ENCODE assay signal across 8 mouse cellular contexts in the genomic region with DNA sequence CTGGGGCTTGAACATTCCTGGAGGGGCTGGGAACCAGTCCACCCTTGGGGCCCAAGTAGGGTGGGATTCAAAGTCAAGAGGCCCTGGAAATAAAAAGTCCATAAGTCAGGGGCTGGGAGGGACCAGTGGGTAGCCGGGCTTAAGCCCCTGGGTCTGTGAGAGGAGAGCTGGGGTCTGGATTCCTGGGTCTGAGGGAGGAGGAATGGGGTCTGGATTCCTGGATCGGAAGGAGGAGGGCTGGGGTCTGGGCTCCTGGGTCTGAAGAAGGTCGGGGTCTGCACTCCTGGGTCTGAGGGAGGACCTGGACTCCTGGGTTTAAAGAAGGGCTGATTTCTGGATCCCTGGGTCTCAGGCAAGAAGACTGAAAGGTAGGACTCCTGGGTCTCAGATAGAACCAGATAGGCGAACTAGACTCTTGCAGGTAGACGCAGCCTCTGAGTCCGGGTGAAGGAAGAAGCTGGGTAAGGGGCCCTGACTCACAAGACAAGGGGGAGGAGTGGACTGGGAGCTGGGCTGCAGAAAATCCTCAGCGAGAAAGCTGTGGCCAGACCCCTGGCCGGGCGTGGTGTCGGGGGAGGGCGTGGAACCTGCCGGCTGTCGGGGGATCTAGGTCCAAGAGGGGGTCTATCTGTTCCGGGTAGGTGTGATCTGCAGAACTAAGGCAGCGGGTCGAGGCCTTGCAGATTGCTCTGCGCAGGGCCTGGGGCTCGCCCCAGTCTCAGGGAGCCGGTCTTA. TPM values are rescaled to one million over a fixed set of nuclear protein-coding genes. Genes with fewer than 3 reads are reported as not detected.
DNase-seq lines count a peak whose midpoint lies in the region; ATAC-seq and TF ChIP-seq lines count a peak whose summit lies in the region.

No protein-coding gene starts in this region.

- no peak for TF ChIP-seq CTCF in kidney, adult 2 months (conservative IDR thresholded peaks at IDR 0.05; ENCODE audit: insufficient read depth, insufficient read length, low read depth, low read length)
- no peak for TF ChIP-seq CTCF in bone marrow macrophage, adult 2 months (IDR thresholded peaks at IDR 0.05; ENCODE audit: low read depth, low read length)

- 0 out of 2 replicates have a peak, but pooled peaks cover 4% of the 10 kb centered on the region for H3K4me1 ChIP-seq in kidney, adult 2 months (ENCODE audit: control insufficient read depth, insufficient read depth, low read length)
- H3K4me1 ChIP-seq in bone marrow macrophage, adult 2 months (ENCODE audit: control insufficient read depth, insufficient read depth, low read length), result peaks cover 5% of the 10 kb centered on the region; the same call in 1 of the 2 replicates
- peaks cover 33% of the 10 kb centered on the region for H3K4me1 ChIP-seq in hindbrain, embryonic 12.5 days
- peaks cover 28% of the 10 kb centered on the region for H3K4me1 ChIP-seq in midbrain, embryonic 12.5 days

- peak; percentile 63 for ATAC-seq in hindbrain, embryonic 12.5 days (ENCODE audit: low FRiP score)
- peak; percentile 20 for ATAC-seq in midbrain, embryonic 12.5 days (ENCODE audit: low FRiP score, low read depth)

- 0 out of 2 replicates have a peak overlapping the region, but pooled peaks have one; percentile 7 for H3K27ac ChIP-seq in kidney, adult 2 months (ENCODE audit: insufficient read depth, low read depth, low read length)
- H3K27ac ChIP-seq in bone marrow macrophage, adult 2 months (ENCODE audit: insufficient read depth, low read depth, low read length), result no peak overlapping the region
- H3K27ac ChIP-seq in hindbrain, embryonic 12.5 days, result peak overlapping the region; percentile 78
- H3K27ac ChIP-seq in midbrain, embryonic 12.5 days (replicated peaks), result peak overlapping the region; percentile 74

- H3K36me3 ChIP-seq in kidney, adult 2 months (ENCODE audit: control insufficient read depth, insufficient read depth, low read length), result no peaks in the 10 kb centered on the region
- H3K36me3 ChIP-seq in hindbrain, embryonic 12.5 days, result peaks cover 37% of the 10 kb centered on the region
- H3K36me3 ChIP-seq in midbrain, embryonic 12.5 days, result peaks cover 40% of the 10 kb centered on the region

- TF ChIP-seq POLR2A in kidney, adult 2 months (IDR thresholded peaks at IDR 0.05; ENCODE audit: low read depth, low read length), result no peak
- TF ChIP-seq POLR2A in bone marrow macrophage, adult 2 months (IDR thresholded peaks at IDR 0.05; ENCODE audit: borderline replicate concordance, low read depth, low read length), result no peak

- intact Hi-C loops in left cerebral cortex, postnatal 14 days (cut with DNase I), result no loop called here

- peak overlapping the region; percentile 89 for H3K4me2 ChIP-seq in hindbrain, embryonic 12.5 days (replicated peaks)
- peak overlapping the region; percentile 84 for H3K4me2 ChIP-seq in midbrain, embryonic 12.5 days (replicated peaks)

- peak overlapping the region; percentile 95 for H3K9ac ChIP-seq in hindbrain, embryonic 12.5 days
- H3K9ac ChIP-seq in midbrain, embryonic 12.5 days (replicated peaks), result peak overlapping the region; percentile 93

- 5% methylated on average over 19 of the region's 19 CpGs for WGBS in kidney, adult 2 months
- 8% methylated on average over 19 of the region's 19 CpGs for WGBS in hindbrain, embryonic 12.5 days
- 5% methylated on average over 19 of the region's 19 CpGs for WGBS in midbrain, embryonic 12.5 days

- peak overlapping the region; percentile 97 for H3K4me3 ChIP-seq in kidney, adult 2 months (ENCODE audit: insufficient read depth, low read depth, low read length)
- peak overlapping the region; percentile 88 for H3K4me3 ChIP-seq in bone marrow macrophage, adult 2 months (ENCODE audit: insufficient read depth, low read length)
- peak overlapping the region; percentile 77 for H3K4me3 ChIP-seq in hindbrain, embryonic 12.5 days
- peak overlapping the region; percentile 84 for H3K4me3 ChIP-seq in midbrain, embryonic 12.5 days

- H3K27me3 ChIP-seq in kidney, adult 2 months (replicated peaks; ENCODE audit: control insufficient read depth, insufficient read depth, low read length), result no peaks in the 10 kb centered on the region
- peaks cover 23% of the 10 kb centered on the region for H3K27me3 ChIP-seq in hindbrain, embryonic 12.5 days
- H3K27me3 ChIP-seq in midbrain, embryonic 12.5 days, result peaks cover 23% of the 10 kb centered on the region

- no peak for DNase-seq in kidney, adult 2 months
- DNase-seq in kidney, postnatal 36 days, result no peak
- no peak for DNase-seq in left cerebral cortex, postnatal 14 days (ENCODE audit: low spot score in 2 of 2)
- DNase-seq in spleen, postnatal 10 days (ENCODE audit: low spot score in 2 of 2), result no peak
- DNase-seq in urinary bladder, postnatal 4 days (ENCODE audit: low spot score in 2 of 2), result no peak

- peaks cover 3% of the 10 kb centered on the region; the same call in 1 of the 2 replicates for H3K9me3 ChIP-seq in hindbrain, embryonic 12.5 days (replicated peaks)
- H3K9me3 ChIP-seq in midbrain, embryonic 12.5 days, result 0 out of 2 replicates have a peak, but pooled peaks cover 3% of the 10 kb centered on the region

RNA-seq across cellular contexts. Expression of a gene that starts 0.5 kb away (rescaled TPM):
- 49.9 and 55.2 TPM in 2 replicates for polyA plus RNA-seq in kidney, adult 2 months (2012; rRNA removed)
- polyA plus RNA-seq in bone marrow macrophage, adult 2 months (2012; ENCODE audit: insufficient read depth, insufficient read length, missing spikeins), result 33.6 and 34.6 TPM in 2 replicates
- polyA plus RNA-seq in hindbrain, embryonic 12.5 days (2016; fragmentation: Nextera tagmentation; extraction: Ambion mirVana), result 57.8 and 61.4 TPM in 2 replicates
- polyA plus RNA-seq in midbrain, embryonic 12.5 days (2016; fragmentation: Nextera tagmentation; extraction: Ambion mirVana), result 60.9 and 68.8 TPM in 2 replicates
- 10 to 100 TPM; 33.8 to 36.3 TPM for total RNA-seq in left cerebral cortex, postnatal 14 days (2021)

RNA-seq across cellular contexts. Expression of a gene that starts 18.8 kb away (rescaled TPM):
- 35.7 and 49.6 TPM in 2 replicates for polyA plus RNA-seq in kidney, adult 2 months (2012; rRNA removed)
- polyA plus RNA-seq in bone marrow macrophage, adult 2 months (2012; ENCODE audit: insufficient read depth, insufficient read length, missing spikeins), result 32.9 and 36.4 TPM in 2 replicates
- polyA plus RNA-seq in hindbrain, embryonic 12.5 days (2016; fragmentation: Nextera tagmentation; extraction: Ambion mirVana), result 8.5 and 9.1 TPM in 2 replicates
- polyA plus RNA-seq in midbrain, embryonic 12.5 days (2016; fragmentation: Nextera tagmentation; extraction: Ambion mirVana), result 7.5 and 9.3 TPM in 2 replicates
- total RNA-seq in left cerebral cortex, postnatal 14 days (2021), result 1 to 10 TPM; 5.3 to 6.7 TPM

RNA-seq across cellular contexts. Expression of a gene that starts 19.1 kb away (rescaled TPM):
- polyA plus RNA-seq in kidney, adult 2 months (2012; rRNA removed), result 25.4 and 27.5 TPM in 2 replicates
- 20.5 and 23.6 TPM in 2 replicates for polyA plus RNA-seq in bone marrow macrophage, adult 2 months (2012; ENCODE audit: insufficient read depth, insufficient read length, missing spikeins)
- polyA plus RNA-seq in hindbrain, embryonic 12.5 days (2016; fragmentation: Nextera tagmentation; extraction: Ambion mirVana), result 59.6 and 60.1 TPM in 2 replicates
- 69.0 and 73.4 TPM in 2 replicates for polyA plus RNA-seq in midbrain, embryonic 12.5 days (2016; fragmentation: Nextera tagmentation; extraction: Ambion mirVana)
- 10 to 100 TPM; 24.9 to 25.3 TPM for total RNA-seq in left cerebral cortex, postnatal 14 days (2021)

RNA-seq across cellular contexts. Expression of a gene that starts 19.9 kb away (rescaled TPM):
- 0.14 TPM in 1 of 2 replicates, not detected in the other for polyA plus RNA-seq in kidney, adult 2 months (2012; rRNA removed)
- polyA plus RNA-seq in bone marrow macrophage, adult 2 months (2012; ENCODE audit: insufficient read depth, insufficient read length, missing spikeins), result not detected in 2 replicates
- polyA plus RNA-seq in hindbrain, embryonic 12.5 days (2016; fragmentation: Nextera tagmentation; extraction: Ambion mirVana), result 0.32 TPM in 1 of 2 replicates, not detected in the other
- polyA plus RNA-seq in midbrain, embryonic 12.5 days (2016; fragmentation: Nextera tagmentation; extraction: Ambion mirVana), result 0.25 TPM in 1 of 2 replicates, not detected in the other
- total RNA-seq in left cerebral cortex, postnatal 14 days (2021), result not detected

RNA-seq across cellular contexts. Expression of a gene that starts 24.5 kb away (rescaled TPM):
- polyA plus RNA-seq in kidney, adult 2 months (2012; rRNA removed), result 0.14 and 0.19 TPM in 2 replicates
- polyA plus RNA-seq in bone marrow macrophage, adult 2 months (2012; ENCODE audit: insufficient read depth, insufficient read length, missing spikeins), result not detected in 2 replicates
- 0.19 and 0.23 TPM in 2 replicates for polyA plus RNA-seq in hindbrain, embryonic 12.5 days (2016; fragmentation: Nextera tagmentation; extraction: Ambion mirVana)
- polyA plus RNA-seq in midbrain, embryonic 12.5 days (2016; fragmentation: Nextera tagmentation; extraction: Ambion mirVana), result 0.14 TPM in 1 of 2 replicates, not detected in the other
- under 1 TPM; 0.42 to 0.55 TPM for total RNA-seq in left cerebral cortex, postnatal 14 days (2021)
